Mouse (Mus musculus): ENCODE measurements around the gene Zbtb9.
"Not testable (repeated sequence)": the region's sequence is repeated elsewhere in the genome, so short reads cannot be mapped to it uniquely, and the experiment has no call there.

Zbtb9 gene

DNA sequence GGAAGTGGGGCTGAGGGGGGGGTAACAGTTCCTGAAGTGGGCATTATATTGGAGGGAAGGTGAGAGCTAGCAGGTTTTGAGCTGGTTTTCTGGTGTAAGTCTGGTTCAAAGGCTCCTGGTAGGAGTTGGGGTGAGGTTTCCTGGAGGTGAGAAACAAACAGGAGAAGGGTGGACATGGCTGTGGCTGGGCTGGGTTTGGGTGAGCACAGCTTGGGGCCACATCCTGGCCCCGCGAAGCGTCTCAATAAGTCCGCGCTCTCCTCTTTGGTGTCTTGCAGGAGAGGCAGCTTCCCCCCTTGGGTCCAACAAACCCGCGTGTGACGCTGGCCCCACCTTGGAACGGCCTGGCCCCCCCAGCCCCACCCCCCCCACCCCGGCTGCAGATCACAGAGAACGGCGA, 2.7 kb upstream of the Zbtb9 start:
- DNase-seq (ENCODE audit: extremely low read depth, insufficient read length, low spot score): no peak

DNA sequence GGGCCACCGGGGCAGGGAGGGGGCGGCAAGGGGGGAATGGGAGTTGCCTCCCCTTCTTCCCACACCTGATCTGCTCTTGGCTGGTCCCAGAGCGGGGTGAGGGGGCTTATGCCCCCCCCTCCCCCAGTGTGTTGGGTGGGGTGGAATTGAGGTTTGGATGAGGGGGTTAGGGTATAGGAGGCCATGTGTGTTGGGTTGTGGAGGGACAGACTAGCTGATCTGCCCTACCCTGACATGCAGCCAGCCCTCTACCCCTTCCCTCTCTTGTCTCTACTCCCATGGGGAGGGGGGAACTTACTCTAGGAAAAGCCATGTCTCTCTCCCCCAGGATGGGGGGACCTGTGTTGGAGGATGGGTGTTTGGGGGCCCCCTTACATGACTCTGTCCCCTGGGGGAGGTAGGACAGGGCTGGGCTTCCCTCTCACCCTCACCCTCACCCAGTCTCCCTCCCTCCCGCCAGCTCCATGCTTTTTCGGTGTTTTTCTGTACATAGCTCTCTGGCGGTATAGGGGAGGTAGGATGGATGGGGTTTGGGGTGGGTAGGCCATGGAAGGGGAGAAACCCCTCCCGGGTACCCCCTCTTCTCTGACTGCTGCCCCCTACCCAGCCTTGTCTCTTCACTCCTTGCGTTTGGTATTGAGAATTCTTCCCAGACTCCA, 1.6 kb upstream of the Zbtb9 start:
- DNase-seq (ENCODE audit: extremely low read depth, insufficient read length, low spot score): no peak

DNA sequence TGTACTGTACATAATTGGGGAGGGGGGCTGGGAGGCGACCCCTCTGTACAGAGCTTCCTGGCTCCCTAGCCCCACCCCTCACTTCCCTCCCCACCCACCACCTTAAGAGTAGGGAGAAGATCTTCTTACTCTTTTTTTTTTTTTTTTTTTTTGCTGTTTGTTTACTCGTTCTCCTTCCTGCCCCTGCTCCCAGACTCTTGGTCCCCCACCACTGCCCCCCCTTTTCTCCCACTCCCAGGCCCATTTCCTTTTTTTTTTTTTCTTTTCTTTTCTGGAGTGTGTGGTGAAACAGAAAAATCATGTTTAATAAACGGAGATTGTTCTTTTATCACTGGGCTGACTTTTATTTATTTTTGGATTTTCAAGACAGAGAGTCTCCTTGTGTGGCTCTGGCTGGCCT, 860 bp upstream of the Zbtb9 start:
- DNase-seq (ENCODE audit: extremely low read depth, insufficient read length, low spot score): no peak

DNA sequence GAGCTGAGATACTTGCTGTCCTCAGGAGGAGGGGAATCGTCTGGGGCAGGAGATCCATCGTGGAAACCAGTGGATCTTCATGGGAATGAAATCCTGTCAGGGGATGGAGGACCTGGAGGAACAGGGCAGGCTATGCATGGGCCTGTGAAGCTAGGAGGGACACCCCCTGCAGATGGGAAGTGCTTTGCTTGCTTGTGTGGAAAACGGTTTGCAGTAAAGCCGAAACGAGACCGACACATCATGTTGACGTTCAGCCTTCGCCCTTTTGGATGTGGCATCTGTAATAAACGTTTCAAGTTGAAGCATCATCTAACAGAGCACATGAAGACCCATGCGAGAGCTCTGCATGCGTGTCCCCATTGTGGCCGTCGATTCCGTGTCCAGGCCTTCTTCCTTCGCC, 1.6 kb downstream of the Zbtb9 start:
- no peak for DNase-seq (ENCODE audit: extremely low read depth, insufficient read length, low spot score)

DNA sequence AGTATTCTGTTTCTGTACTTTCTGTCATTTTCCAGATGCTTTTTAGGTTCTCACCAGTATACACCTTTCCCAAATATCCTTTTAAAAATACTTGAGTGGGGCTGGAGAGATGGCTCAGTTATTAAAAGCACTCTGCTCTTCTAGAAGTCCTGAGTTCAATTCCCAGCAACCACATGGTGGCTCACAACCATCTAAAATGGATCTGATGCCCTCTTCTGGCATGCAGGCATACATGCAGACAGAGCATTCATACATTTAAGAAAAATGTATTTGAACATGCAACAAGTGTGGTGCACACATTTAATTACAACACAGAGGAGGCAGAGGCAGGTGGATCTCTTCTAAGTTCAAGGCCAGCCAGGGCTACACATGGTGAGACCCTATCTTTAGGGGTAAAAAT, 2.4 kb downstream of the Zbtb9 start:
- DNase-seq (ENCODE audit: extremely low read depth, insufficient read length, low spot score): no peak

DNA sequence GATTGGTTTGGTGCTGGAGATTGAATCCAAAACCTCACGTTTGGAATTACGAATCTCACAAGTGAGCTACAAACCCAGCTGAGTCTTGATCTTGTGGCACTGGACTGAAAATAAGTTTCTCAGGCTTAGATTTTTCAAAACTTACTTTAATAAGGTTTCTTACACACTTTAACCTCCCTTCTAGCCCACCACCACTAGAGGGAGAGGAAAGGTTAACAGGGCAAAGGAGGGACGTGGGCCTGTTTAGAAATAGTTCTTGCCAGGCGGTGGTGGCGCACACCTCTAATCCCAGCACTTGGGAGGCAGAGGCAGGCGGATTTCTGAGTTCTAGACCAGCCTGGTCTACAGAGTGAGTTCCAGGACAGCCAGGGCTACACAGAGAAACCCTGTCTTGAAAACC, 4.4 kb downstream of the Zbtb9 start:
- DNase-seq (ENCODE audit: extremely low read depth, insufficient read length, low spot score): not testable (repeated sequence)

DNA sequence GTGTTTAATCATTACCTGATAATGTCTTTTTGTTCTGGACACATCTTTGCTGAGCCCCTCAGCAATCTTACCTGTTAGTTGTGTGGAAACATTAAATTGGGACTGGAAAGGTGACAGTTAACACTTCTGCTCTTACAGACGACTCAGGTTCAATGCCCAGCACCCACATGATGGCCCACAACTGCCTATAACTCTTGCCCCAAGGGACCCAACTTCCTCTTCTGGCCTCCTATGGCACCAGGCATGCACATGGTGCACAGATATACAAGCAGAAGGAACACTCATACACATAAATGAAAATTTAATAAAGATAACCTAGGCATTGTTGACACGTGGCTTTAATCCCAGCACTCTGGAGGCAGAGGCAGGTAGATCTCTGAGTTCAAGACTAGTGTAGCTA, 6.5 kb downstream of the Zbtb9 start:
- DNase-seq (ENCODE audit: extremely low read depth, insufficient read length, low spot score): no peak

DNA sequence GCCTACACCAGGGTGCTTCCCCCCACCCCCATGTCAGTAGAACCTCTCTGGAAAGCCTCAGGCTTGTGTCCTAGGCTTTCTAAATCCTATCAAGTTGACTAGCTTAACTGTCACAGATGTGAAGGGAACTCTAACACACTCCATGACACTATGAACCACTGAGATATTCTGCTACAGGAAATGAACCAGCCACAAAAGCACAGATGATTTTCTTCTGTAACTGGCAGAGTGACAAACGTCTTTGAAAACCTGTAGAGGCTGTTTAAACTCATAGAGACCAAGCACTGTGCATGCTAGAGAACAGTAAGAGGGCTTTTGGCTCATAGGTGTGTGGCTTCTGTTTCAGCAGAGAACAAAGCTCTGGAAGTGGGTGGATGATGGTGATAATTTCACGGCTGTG, 8.1 kb downstream of the Zbtb9 start:
- DNase-seq (ENCODE audit: extremely low read depth, insufficient read length, low spot score): no peak

DNA sequence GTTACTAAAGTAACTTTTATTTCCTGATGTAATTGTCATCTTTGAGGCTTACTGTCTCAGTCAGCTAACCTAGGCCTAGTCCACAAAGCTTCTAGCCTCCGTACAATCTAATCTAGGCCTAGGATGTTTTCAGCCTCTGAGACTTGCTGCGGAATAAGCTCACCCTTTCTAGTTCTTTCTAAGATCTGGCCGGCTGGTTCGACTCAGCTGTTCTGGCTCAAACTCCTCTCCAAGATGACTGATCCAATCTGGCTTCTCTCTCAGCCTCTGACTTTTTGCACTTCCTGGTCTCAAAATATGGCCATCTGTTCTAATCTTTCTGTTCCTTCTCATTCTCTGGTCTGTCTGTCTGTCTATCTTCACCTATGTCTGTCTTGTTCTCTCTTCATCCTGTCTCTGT, 10.4 kb downstream of the Zbtb9 start:
- DNase-seq (ENCODE audit: extremely low read depth, insufficient read length, low spot score): no peak

DNA sequence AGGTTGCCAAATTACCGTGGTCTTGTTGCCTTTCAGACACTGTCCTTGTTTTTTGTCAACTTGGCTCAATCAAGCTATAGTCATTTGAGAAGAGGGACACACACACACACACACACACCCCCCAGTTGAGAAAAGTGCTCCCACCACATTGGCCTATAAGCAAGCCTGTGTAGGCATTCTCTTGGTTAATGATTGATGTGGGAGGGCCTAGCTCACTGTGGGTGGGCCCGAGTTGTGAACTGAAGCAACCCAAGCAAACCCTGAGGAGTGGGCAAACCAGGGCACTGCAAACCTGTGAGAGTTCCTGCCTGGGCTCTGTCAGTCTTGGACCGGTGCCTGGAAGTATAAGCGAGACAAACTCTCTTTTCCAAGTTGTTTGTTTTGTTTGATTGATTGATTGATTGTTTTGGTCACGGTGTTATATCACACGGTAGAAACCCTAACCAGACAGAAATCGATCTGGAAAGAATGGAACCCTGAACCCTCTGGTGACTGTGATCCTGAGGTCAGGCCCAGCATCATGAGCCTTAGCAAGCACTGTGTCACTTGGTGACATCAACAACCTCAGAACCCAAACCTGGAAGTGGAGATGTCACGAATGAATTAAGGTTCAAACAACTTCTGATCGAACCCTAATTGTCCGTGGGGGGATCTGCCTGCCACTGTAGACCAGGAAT, 12.7 kb downstream of the Zbtb9 start:
- no peak for DNase-seq (ENCODE audit: extremely low read depth, insufficient read length, low spot score)

DNA sequence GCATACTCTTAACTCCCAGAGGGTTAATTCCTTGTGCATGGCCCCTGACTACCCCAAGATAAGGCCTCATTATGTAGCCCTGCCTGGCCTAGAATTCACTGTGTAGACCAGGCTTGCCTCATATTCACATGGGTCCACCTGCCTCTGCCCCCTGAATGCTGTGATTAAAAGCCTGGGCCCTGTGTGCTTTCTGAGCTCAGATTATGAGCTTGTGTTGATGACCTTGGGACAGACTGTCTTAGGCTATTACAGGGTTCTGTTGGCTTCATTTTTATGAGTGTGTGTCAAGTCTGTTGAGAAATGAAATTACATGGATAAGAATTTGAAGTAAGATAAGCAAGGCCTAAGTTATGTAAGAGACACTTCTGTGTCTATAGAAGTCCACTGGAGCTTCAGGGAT, 17.6 kb downstream of the Zbtb9 start:
- no peak for DNase-seq (ENCODE audit: extremely low read depth, insufficient read length, low spot score)

DNA sequence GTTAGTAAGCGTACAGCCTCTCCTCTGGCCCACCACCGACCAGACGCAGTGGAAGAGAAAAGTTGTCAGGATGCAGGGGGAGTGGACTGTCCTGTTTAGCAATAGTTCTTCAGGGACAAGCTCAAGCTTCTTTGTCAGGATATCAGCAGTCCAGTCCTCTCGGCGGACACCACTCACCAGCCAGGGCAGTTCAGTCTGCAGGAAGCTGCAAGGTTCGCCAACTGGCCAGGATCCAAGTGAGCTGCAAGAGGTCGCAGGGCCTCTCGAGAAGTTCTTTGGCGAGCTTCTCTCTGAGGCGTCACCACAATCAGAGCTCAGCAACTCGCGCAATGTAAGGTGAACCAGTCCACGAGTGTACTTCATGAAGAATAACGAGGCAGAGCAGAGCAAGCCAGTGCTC, 21.4 kb downstream of the Zbtb9 start:
- no peak for DNase-seq (ENCODE audit: extremely low read depth, insufficient read length, low spot score)

DNA sequence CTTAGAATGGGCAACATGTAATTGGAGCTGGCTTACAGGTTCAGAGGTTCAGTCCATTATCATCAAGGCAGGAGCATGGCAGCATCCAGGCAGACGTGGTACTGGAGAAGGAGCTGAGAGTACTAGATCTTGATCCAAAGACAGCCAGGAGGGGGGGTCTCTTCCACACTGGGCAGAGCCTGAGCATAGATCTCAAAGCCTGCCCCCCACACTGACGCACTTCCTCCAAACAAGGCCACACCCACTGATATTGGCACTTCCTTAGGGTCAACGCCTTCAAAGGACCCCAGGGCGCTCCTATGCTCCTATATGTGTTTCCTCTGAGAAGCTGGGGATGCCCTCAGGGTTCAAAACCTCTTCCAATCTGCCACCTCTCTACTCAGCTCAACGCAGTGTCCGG, 22.0 kb downstream of the Zbtb9 start:
- DNase-seq (ENCODE audit: extremely low read depth, insufficient read length, low spot score): no peak

DNA sequence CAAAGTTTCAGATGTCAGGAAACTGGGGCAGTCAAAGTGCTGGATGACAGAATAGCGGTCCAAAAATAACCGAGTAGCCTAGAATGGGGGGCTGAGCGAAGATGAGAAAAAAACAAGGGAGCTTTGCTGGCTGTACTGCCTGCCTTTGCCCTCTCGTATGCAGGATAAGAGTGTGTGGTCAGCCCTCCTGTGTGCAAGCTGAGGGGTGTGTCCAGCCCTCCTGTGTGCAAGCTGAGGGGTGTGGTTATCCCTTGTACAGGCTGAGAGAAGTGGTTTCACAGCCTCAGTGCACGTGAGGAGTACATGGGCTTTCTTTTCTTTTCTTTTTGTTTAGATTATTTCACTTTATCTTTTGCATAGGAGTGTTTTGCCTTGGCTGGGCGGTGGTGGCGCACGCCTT, 22.6 kb downstream of the Zbtb9 start:
- peak; percentile 48 for DNase-seq (ENCODE audit: extremely low read depth, insufficient read length, low spot score)

DNA sequence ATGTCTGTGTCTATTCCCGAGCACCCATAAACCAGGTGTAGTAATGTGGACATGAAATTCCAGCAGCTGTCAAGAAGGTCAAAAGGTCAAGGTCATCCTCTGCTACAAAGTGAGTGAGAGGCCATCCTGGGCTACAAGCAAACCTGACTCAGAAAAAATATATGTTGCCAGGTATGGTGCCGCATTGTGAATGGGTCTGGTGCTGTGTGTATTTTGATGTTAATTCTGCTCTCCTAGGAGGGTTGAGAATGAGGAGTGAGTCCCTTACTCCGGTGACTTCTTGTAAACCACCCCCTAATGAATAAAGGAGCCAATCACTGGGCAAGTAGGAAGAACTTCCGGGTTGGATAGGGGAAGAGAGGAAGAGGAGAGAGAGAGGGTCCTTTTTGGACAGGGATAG, 24.7 kb downstream of the Zbtb9 start:
- DNase-seq (ENCODE audit: extremely low read depth, insufficient read length, low spot score): no peak

DNA sequence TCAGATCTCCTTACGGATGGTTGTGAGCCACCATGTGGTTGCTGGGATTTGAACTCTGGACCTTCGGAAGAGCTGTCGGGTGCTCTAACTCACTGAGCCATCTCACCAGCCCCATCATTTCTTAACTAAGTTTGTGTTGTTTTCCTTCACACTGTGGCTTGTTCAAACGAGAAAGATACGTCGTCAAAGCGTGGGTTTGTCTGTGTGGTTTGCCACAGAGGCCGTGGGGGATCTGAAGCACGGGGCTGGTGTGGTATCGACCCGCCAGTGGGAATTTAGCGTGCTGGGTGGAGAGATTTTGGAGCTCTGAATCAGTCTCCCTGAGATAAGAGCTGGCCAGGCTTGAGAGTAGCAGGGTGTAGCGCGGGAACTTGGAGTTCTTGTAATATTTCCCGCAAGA, 25.3 kb downstream of the Zbtb9 start:
- no peak for DNase-seq (ENCODE audit: extremely low read depth, insufficient read length, low spot score)

DNA sequence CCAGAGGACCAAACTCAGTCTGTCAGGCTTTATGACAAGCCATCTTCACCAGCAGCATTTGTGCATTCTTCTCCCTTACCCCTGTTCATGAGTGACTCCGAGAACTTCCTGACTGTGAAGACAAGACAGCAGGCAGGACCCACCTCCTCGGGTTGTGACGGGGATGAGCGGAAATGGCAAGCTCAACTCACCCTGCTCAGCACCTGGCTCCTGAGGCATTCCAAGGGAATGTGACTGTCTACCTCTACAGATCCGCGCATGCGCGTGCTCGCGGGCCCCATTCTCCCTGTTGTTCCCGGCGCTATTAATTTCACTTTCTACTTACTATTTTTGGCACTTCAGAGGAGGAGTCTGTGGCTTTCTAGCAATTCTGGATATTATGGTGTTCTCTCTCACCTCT, 27.0 kb downstream of the Zbtb9 start:
- no peak for DNase-seq (ENCODE audit: extremely low read depth, insufficient read length, low spot score)

DNA sequence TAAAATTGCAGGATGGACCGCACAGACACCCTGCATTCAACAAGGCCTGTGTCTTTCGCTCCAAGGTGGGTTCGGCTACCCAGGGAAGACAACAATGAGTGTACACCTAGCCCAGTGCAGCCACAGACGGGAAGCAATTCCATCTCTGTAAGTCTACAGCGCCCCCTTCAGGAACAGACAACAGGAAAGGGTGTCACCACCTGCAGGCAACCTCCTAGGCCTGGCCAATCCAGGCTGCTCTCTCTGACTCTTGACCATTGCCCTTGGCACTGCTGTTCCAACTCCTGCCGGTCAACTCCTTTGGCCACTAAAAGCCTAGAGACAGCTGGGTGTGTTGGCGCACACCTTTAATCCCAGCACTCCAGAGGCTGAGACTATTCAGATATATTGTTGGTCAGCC, 28.2 kb downstream of the Zbtb9 start:
- DNase-seq (ENCODE audit: extremely low read depth, insufficient read length, low spot score): no peak

DNA sequence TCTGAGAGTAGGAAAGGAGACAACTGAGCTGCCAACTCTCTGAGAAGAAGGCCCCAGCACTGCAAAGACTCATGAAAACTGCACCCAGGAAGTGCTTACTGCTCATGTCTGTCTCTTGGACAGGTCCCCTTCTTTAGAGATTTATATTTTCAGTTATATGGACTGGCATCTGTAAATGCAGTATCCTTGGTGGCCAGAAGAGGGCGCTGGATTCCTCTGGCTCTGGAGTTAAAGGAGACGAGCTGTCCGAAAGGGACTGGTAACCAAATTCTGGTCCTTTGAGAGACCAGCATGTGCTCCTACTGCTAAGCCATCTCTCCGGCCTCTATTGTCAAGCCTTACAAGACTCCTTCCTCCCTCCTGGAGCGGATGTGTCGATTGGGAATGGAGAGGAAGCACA, 28.9 kb downstream of the Zbtb9 start:
- no peak for DNase-seq (ENCODE audit: extremely low read depth, insufficient read length, low spot score)

DNA sequence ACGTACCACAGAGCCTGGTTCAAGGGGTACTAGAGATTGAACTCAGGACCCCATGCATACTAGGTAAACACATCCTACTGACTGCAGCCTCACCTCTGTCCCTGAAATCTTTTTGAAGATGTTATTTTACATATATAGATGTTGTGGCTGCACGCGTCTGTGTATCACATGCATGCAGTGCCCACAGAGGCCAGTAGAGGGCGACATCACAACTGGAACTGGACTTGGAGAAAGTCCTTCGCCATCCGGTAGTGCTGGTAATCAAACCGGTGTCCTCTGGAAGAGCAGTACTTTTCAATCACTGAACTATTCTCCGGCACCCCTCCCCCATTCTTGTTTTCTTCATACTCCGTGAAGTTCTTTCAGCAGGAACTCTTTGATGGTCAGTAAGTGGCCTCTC, 31.5 kb downstream of the Zbtb9 start:
- DNase-seq (ENCODE audit: extremely low read depth, insufficient read length, low spot score): no peak

DNA sequence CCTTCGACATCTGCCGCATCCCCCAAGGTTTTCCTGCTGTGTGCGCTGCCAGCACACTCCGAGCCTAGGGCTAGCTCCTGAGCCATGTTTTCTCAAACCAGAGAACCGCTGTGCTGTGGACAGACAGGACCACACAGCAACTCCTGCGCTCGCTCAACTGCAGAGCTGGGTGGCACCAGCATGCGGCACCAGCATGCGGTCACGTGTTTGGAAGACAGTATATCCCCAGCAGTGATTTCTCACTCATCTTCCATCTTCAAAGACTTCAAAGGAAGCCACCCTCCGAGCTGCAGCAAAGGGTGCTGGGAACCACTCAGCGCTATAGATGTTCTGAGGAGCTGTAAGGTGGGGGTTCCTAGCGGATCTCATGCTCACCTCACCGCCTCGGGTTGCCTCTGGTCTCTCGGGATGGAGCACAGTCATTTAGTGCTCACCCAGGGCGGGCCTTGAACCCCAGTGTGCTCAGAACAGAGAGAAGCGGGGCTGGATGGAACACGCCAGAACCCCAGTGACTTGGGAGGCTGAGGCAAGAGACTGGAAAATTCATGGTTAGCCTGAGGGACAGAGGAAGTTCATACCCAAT, 32.0 kb downstream of the Zbtb9 start:
- no peak for DNase-seq (ENCODE audit: extremely low read depth, insufficient read length, low spot score)

DNA sequence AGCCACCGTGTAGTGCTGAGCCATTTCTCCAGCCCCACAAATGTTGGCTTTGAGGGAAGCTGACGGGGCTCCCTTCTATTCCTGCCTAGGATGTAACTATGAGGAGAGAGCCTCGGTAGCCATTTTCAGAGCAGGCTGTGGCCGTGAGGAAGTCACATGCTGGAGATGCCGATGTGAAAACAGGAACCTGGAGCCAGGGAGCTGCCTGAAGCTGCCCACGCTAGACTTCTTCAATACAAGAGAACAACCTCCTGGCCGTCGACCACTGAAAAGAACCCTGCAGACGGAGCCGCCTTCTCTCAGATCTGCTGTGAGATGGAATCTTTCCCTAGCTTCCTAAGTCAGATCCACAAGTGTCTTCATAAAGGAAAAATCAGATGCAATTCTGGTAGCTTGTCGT, 32.7 kb downstream of the Zbtb9 start:
- DNase-seq (ENCODE audit: extremely low read depth, insufficient read length, low spot score): no peak

DNA sequence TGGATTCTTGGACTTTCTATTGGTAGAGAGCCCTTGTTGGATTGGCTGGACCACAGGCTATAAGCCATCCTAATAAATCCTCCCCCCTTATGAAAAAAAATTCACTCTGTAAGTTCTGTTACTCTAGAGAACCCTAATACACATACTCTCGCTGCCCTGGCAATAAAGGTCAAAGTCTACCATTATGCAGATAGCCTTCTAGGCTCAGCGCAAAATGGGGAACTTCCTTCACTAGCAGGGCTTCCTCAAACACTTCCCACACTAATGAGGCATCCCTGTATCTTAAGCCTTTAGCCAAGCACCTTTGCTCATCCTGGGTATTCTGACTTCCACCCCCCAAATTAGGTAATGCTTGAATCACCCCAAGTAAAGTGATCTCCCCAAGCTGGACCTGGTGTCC, 35.3 kb downstream of the Zbtb9 start:
- DNase-seq (ENCODE audit: extremely low read depth, insufficient read length, low spot score): no peak
